Mouse (Mus musculus) midbrain, embryonic 15.5 days (tissue): ENCODE measurements at regions not wholly inside any gene's neighbourhood (a gene's known extent, or its start where the extent isn't known, plus 50 kb on each side); places are given as distances from the start of the nearest gene placed in this dataset.
A peak's percentile ranks its signal among the peaks of the same experiment; 100 is the strongest.

Source experiments
- ATAC-seq: fragments of 200-750 bp; cut with Nextera tagmentation; replicated peaks from 2 replicates; pipeline ENCODE4 v1.8.0; 2017; ENCODE audit warnings: moderate TSS enrichment
- H3K27ac ChIP-seq: fragments of 300-500 bp; sonication (generic); 2 replicates; pipeline ENCODE4 v1.5.1; 2015; ENCODE audit warnings: mild to moderate bottlenecking, inconsistent platforms
- H3K27me3 ChIP-seq: fragments of 300-500 bp; sonication (generic); replicated peaks from 2 replicates; pipeline ENCODE4 v1.6.1; 2015; ENCODE audit warnings: inconsistent platforms
- H3K36me3 ChIP-seq: fragments of 300-500 bp; sonication (generic); replicated peaks from 2 replicates; pipeline ENCODE4 v1.6.1; 2015; ENCODE audit warnings: inconsistent platforms
- H3K4me1 ChIP-seq: fragments of 300-500 bp; sonication (generic); 2 replicates; pipeline ENCODE4 v1.6.1; 2015; ENCODE audit warnings: inconsistent platforms
- H3K4me2 ChIP-seq: fragments of 300-500 bp; sonication (generic); 2 replicates; pipeline ENCODE4 v1.6.1; 2015; ENCODE audit warnings: inconsistent platforms, mild to moderate bottlenecking, moderate library complexity
- H3K4me3 ChIP-seq: fragments of 300-500 bp; sonication (generic); 2 replicates; pipeline ENCODE4 v1.5.1; 2015; ENCODE audit warnings: mild to moderate bottlenecking, inconsistent platforms
- H3K9ac ChIP-seq: fragments of 300-500 bp; sonication (generic); 2 replicates; pipeline ENCODE4 v1.6.1; 2015; ENCODE audit warnings: mild to moderate bottlenecking, inconsistent platforms
- H3K9me3 ChIP-seq: fragments of 300-500 bp; sonication (generic); 2 replicates; pipeline ENCODE4 v1.6.1; 2016; ENCODE audit warnings: inconsistent platforms
- WGBS: fragments of 180-500 bp; shearing (Covaris S2); methylation state at CpG from one replicate; pipeline ENCODE4 v1.1.7; 2015; ENCODE audit warnings: mixed read lengths; 5-methylcytosine and 5-hydroxymethylcytosine counted together

GRCm38 (mm10) chr9:41558456-41558855, 397.0 kb upstream of the Ubash3b start:
- Histone ChIP-seq H3K4me3 (no peak overlapping the region), H3K36me3 (no peaks in the 10 kb centered on the region; the same call in 1 of the 2 replicates), H3K27ac (no peak overlapping the region), H3K27me3 (no peaks in the 10 kb centered on the region), H3K4me2 (no peak overlapping the region), H3K4me1 (no peaks in the 10 kb centered on the region), H3K9me3 (no peaks in the 10 kb centered on the region), H3K9ac (no peak overlapping the region)
- no peak for ATAC-seq
- 93% methylated on average over 3 of the region's 3 CpGs for WGBS

DNA sequence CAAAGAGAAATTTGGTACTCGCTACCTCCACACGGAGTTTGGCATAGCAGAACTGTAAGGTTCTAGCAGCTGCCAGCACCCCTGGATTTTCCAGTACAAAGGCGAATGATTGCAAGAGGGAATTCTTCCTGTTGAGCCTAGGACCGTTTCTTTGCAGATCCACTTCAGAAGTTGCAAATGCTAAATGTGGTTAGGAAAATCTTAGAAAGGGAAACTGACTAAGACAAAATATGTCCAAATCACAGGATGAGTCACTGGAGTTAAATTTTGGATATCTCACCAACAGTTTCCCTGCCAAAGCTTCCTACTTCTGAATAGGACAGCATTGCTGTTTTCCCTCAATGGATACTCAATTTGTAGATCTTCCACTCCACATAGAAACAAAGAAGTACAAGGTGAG, 395.4 kb upstream of the Ubash3b start:
- no peak for ATAC-seq
- H3K4me1 ChIP-seq = no peaks in the 10 kb centered on the region
- 92% methylated on average over 4 of the region's 4 CpGs for WGBS
- no peak overlapping the region for H3K4me3 ChIP-seq
- no peaks in the 10 kb centered on the region for H3K27me3 ChIP-seq
- no peaks in the 10 kb centered on the region; the same call in 1 of the 2 replicates for H3K36me3 ChIP-seq
- H3K9me3 ChIP-seq = no peaks in the 10 kb centered on the region
- no peak overlapping the region for H3K9ac ChIP-seq
- no peak overlapping the region for H3K27ac ChIP-seq
- no peak overlapping the region for H3K4me2 ChIP-seq

DNA sequence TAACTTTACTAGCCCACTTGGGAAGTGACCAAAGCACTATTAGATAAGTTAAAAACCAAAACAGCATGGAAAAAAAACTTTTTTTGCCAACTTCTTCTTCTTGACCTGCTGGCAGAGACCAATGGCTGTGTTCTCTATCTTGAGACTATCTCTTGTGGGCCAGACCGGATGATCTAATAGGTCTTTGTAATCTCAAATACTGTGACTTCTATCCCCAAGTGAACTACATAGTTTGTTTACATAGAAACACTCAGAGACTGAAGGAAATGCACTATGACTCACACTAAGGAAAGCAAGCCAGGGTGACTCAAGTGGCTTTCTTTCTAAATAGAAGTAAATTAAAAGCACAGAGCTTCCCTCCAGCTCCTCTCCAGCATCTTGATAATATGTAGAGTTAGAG, 384.3 kb upstream of the Ubash3b start:
- H3K36me3 ChIP-seq = no peaks in the 10 kb centered on the region
- no peak overlapping the region for H3K9ac ChIP-seq
- no peak overlapping the region for H3K27ac ChIP-seq
- H3K4me3 ChIP-seq = no peak overlapping the region
- H3K4me1 ChIP-seq = 0 out of 2 replicates have a peak, but pooled peaks cover 4% of the 10 kb centered on the region
- no peak for ATAC-seq
- H3K9me3 ChIP-seq = no peaks in the 10 kb centered on the region
- WGBS = 79% methylated on average over 1 of the region's 1 CpGs
- H3K27me3 ChIP-seq = no peaks in the 10 kb centered on the region
- no peak overlapping the region for H3K4me2 ChIP-seq

DNA sequence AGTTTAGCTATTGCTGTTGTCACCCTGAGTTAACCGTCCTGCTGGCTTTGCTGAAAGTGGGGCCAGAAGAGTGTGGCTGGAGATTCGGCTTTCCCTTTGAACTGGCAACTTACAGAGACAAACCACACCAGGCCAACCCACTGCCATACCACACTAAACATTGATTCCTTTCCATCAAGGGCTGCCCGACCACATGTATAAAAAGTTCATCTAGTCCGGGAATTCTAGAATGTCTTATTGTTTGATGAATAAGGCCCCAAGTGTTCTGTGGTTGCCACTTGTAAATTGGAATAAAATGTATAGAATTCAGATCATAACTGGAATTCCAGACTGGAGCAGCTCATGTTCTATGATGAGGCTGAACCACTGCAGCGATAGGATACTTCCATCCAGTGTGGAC, 381.0 kb upstream of the Ubash3b start:
- Histone ChIP-seq H3K36me3 (no peaks in the 10 kb centered on the region), H3K4me1 (0 out of 2 replicates have a peak, but pooled peaks cover 4% of the 10 kb centered on the region), H3K4me2 (no peak overlapping the region), H3K27ac (no peak overlapping the region), H3K9ac (no peak overlapping the region), H3K27me3 (no peaks in the 10 kb centered on the region), H3K9me3 (no peaks in the 10 kb centered on the region), H3K4me3 (no peak overlapping the region)
- no peak for ATAC-seq
- WGBS = 89% methylated on average over 5 of the region's 5 CpGs

DNA sequence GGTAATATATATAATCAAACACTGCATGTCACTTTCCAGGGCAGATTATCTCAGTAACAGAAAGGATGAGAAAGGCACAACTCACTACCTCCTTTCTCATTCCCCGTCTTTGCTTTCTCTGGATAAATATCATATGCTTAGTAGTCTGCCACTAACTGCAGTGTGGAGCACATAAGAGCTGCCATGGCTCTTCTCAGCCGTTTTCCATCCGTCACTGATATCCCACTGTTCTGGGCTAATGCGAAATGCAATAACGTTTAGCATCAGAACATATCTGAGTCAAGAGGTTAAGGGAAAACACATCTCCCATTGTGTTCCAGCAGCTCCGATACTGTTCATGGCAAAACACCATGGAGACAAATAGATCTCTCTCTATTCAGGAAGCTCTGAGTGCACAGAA, 379.8 kb upstream of the Ubash3b start:
- ATAC-seq = no peak
- WGBS = 62% methylated on average over 6 of the region's 6 CpGs
- Histone ChIP-seq H3K4me2 (no peak overlapping the region), H3K4me3 (no peak overlapping the region), H3K9ac (no peak overlapping the region), H3K4me1 (0 out of 2 replicates have a peak, but pooled peaks cover 4% of the 10 kb centered on the region), H3K36me3 (no peaks in the 10 kb centered on the region), H3K9me3 (no peaks in the 10 kb centered on the region), H3K27me3 (no peaks in the 10 kb centered on the region), H3K27ac (peak overlapping the region; percentile 57; the same call in 1 of the 2 replicates)

DNA sequence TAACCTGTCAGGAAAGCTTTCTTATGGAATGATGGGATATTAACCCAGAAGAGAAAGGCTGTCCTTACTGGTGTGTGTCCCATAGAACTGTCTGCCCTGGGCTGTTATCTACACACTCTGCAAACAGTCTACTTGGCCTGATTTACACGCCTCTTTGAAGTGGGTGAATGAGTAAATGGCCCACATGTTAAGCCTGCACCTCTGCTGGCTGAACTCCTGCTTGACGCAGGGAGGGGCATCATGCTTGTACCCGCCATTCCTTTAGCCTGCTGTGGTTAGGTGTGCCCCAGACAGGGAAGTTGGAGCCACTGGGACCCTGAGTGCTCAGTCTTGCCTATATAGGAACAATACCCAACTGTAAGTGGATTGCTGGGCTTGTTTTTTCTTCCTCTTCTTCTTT, 371.3 kb upstream of the Ubash3b start:
- Histone ChIP-seq H3K9me3 (no peaks in the 10 kb centered on the region), H3K27ac (no peak overlapping the region), H3K27me3 (no peaks in the 10 kb centered on the region), H3K9ac (no peak overlapping the region), H3K4me2 (no peak overlapping the region), H3K4me1 (peaks cover 5% of the 10 kb centered on the region; the same call in 1 of the 2 replicates), H3K4me3 (no peak overlapping the region), H3K36me3 (no peaks in the 10 kb centered on the region)
- 76% methylated on average over 3 of the region's 3 CpGs for WGBS
- no peak for ATAC-seq

GRCm38 (mm10) chr9:41532290-41532689, 370.8 kb upstream of the Ubash3b start:
- no peak overlapping the region for H3K4me3 ChIP-seq
- H3K4me2 ChIP-seq = no peak overlapping the region
- ATAC-seq = no peak
- H3K4me1 ChIP-seq = peaks cover 5% of the 10 kb centered on the region; the same call in 1 of the 2 replicates
- H3K9me3 ChIP-seq = no peaks in the 10 kb centered on the region
- no peaks in the 10 kb centered on the region for H3K36me3 ChIP-seq
- no peak overlapping the region for H3K9ac ChIP-seq
- no peaks in the 10 kb centered on the region for H3K27me3 ChIP-seq
- no peak overlapping the region for H3K27ac ChIP-seq
- WGBS = 82% methylated on average over 7 of the region's 7 CpGs

DNA sequence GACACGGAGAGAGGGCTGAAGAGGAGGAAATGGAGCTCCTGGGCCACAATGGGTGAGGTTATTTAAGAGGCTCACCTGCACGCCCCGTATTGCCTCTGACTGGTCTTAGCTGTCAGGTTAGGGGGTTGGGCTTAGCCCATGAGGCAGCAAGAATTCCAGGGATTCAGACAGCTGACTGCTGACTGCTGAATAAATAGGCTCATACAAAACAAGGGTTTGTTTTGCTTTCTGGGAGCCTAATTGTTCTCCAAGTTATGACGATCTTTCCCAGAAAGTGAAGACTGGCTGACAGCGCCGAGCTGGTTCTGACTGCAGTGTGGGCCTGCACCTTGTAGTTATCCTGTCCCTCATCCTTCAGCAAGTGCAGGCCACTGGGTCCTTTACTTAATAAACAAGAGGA, 370.1 kb upstream of the Ubash3b start:
- Histone ChIP-seq H3K9me3 (no peaks in the 10 kb centered on the region), H3K36me3 (no peaks in the 10 kb centered on the region), H3K4me1 (peaks cover 8% of the 10 kb centered on the region), H3K9ac (no peak overlapping the region), H3K27ac (no peak overlapping the region), H3K27me3 (no peaks in the 10 kb centered on the region), H3K4me3 (no peak overlapping the region), H3K4me2 (no peak overlapping the region)
- 80% methylated on average over 6 of the region's 6 CpGs for WGBS
- no peak for ATAC-seq

DNA sequence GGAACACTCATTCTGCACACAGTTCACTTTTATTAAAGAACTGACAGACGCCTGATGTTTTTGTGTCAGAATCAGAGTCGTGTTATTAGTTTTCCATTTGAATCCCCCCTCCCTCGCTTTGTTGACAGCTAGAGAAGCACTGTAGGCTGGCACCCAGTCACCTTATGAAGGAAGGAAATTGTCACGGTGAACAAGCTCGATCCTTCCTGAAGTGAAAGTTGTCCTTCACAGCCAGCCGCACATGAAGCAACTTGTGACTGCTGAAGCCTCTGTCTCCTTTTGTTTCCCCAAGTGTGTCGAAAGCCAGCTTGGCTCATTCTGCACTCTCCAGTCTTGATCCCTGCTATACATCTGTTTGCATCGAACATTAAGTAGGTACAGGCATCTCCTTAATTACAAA, 364.6 kb upstream of the Ubash3b start:
- Histone ChIP-seq H3K27me3 (no peaks in the 10 kb centered on the region), H3K9me3 (no peaks in the 10 kb centered on the region), H3K27ac (peak overlapping the region; percentile 76), H3K9ac (no peak overlapping the region), H3K4me2 (peak overlapping the region; percentile 11), H3K4me1 (peaks cover 23% of the 10 kb centered on the region), H3K4me3 (no peak overlapping the region), H3K36me3 (no peaks in the 10 kb centered on the region)
- 0 out of 2 replicates have a peak, but pooled peaks have one; percentile 34 for ATAC-seq
- 21% methylated on average over 8 of the region's 8 CpGs for WGBS

DNA sequence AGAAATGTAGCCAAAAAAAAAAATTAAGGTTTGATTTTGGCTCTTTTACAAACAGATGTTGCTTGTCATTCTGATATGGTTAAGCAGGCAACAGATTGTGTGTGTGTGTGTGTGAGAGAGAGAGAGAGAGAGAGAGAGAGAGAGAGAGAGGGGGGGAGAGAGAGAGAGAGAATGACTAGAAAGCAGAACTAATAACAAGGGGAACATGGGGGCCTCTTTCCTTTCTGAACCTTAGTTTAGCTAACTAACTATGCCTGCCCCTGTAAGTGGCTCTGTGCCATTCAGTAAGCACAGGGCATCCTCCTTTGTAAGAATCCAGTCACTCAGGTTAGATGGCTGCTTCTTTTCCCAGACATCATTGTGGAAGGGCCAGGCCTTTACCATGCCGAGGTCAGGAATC, 364.0 kb upstream of the Ubash3b start:
- no peak for ATAC-seq
- no peaks in the 10 kb centered on the region for H3K9me3 ChIP-seq
- peak overlapping the region; percentile 76 for H3K27ac ChIP-seq
- no peak overlapping the region for H3K9ac ChIP-seq
- H3K27me3 ChIP-seq = no peaks in the 10 kb centered on the region
- WGBS = 27% methylated on average over 1 of the region's 1 CpGs
- no peak overlapping the region for H3K4me3 ChIP-seq
- peaks cover 23% of the 10 kb centered on the region for H3K4me1 ChIP-seq
- H3K4me2 ChIP-seq = no peak overlapping the region
- no peaks in the 10 kb centered on the region for H3K36me3 ChIP-seq

GRCm38 (mm10) chr9:41524591-41524990, 363.1 kb upstream of the Ubash3b start:
- peaks cover 23% of the 10 kb centered on the region for H3K4me1 ChIP-seq
- H3K27ac ChIP-seq = peak overlapping the region; percentile 76
- 45% methylated on average over 7 of the region's 7 CpGs for WGBS
- peak; percentile 80 for ATAC-seq
- H3K4me3 ChIP-seq = no peak overlapping the region
- no peak overlapping the region for H3K4me2 ChIP-seq
- H3K9me3 ChIP-seq = no peaks in the 10 kb centered on the region
- H3K36me3 ChIP-seq = no peaks in the 10 kb centered on the region
- H3K9ac ChIP-seq = no peak overlapping the region
- no peaks in the 10 kb centered on the region for H3K27me3 ChIP-seq

- no peaks in the 10 kb centered on the region for H3K36me3 ChIP-seq
- H3K4me3 ChIP-seq = no peak overlapping the region
- H3K27me3 ChIP-seq = no peaks in the 10 kb centered on the region
- 91% methylated on average over 2 of the region's 2 CpGs for WGBS
- H3K27ac ChIP-seq = peak overlapping the region; percentile 76
- ATAC-seq = peak; percentile 29; the same call in 1 of the 2 replicates
- H3K9me3 ChIP-seq = no peaks in the 10 kb centered on the region
- peaks cover 23% of the 10 kb centered on the region for H3K4me1 ChIP-seq
- H3K9ac ChIP-seq = no peak overlapping the region
- no peak overlapping the region for H3K4me2 ChIP-seq
These were observed 362.5 kb upstream of the Ubash3b start for GRCm38 (mm10) chr9:41523969-41524368.

GRCm38 (mm10) chr9:41522302-41522701, 360.8 kb upstream of the Ubash3b start:
- ATAC-seq = no peak
- 85% methylated on average over 1 of the region's 1 CpGs for WGBS
- no peaks in the 10 kb centered on the region for H3K9me3 ChIP-seq
- no peak overlapping the region for H3K27ac ChIP-seq
- no peak overlapping the region for H3K4me3 ChIP-seq
- H3K36me3 ChIP-seq = no peaks in the 10 kb centered on the region
- H3K9ac ChIP-seq = no peak overlapping the region
- no peak overlapping the region for H3K4me2 ChIP-seq
- no peaks in the 10 kb centered on the region for H3K27me3 ChIP-seq
- peaks cover 27% of the 10 kb centered on the region for H3K4me1 ChIP-seq
